Mouse (Mus musculus) megakaryocyte, embryonic 14.5 days (primary cell): ENCODE results near the gene Prr15l. TPM values are rescaled to one million over a fixed set of nuclear protein-coding genes. Genes with fewer than 3 reads are reported as not detected.

ENCODE experiments used
- H3K27me3 ChIP-seq: replicated peaks from 2 replicates; pipeline ENCODE3; 2012; ENCODE audit warnings: inconsistent platforms
- H3K36me3 ChIP-seq: replicated peaks from 2 replicates; pipeline ENCODE3; 2012; ENCODE audit warnings: low read length, inconsistent platforms, mixed read lengths
- H3K4me1 ChIP-seq: 2 replicates; pipeline ENCODE4 v1.6.1; 2012; ENCODE audit warnings: inconsistent platforms
- H3K4me3 ChIP-seq: replicated peaks from 2 replicates; pipeline ENCODE3; 2012; ENCODE audit warnings: moderate library complexity, mild to moderate bottlenecking, inconsistent platforms
- H3K9me3 ChIP-seq: 2 replicates; pipeline ENCODE4 v1.6.1; 2012; ENCODE audit warnings: inconsistent platforms
- FLI1 ChIP-seq: IDR thresholded peaks from 2 replicates; pipeline ENCODE4 v1.6.1; 2012; ENCODE audit warnings: low read length, inconsistent platforms, mixed read lengths
- GATA1 ChIP-seq: IDR thresholded peaks from 3 replicates; pipeline ENCODE4 v1.6.1; 2012; ENCODE audit warnings: mixed read lengths, low read length, inconsistent platforms, borderline replicate concordance
- polyA plus RNA-seq: library from polyadenylated mRNA; stranded (reverse); fragments of >175 nt; gene quantifications from 2 replicates; pipeline ENCODE4 v1.2.3, GENCODE M21; 2012; ENCODE audit warnings: low replicate concordance; ENCODE audit not compliant: insufficient read depth

Gene Prr15l
- polyA plus RNA-seq, 1 experiment = not detected

- no peak for TF ChIP-seq GATA1
- TF ChIP-seq FLI1 = no peak
- Histone ChIP-seq H3K9me3 (no peaks in the 10 kb centered on the region), H3K4me3 (no peak overlapping the region), H3K4me1 (peaks cover 82% of the 10 kb centered on the region), H3K27me3 (no peaks in the 10 kb centered on the region), H3K36me3 (peaks cover 35% of the 10 kb centered on the region)
Measured at GRCm38 (mm10) chr11:96966172-96966571, 38.3 kb downstream of the Prr15l start.

GRCm38 (mm10) chr11:96966914-96967543, 39.1 kb downstream of the Prr15l start:
- Histone ChIP-seq H3K27me3 (no peaks in the 10 kb centered on the region), H3K36me3 (peaks cover 29% of the 10 kb centered on the region), H3K9me3 (no peaks in the 10 kb centered on the region), H3K4me3 (peak overlapping the region; percentile 92), H3K4me1 (peaks cover 84% of the 10 kb centered on the region)
- TF ChIP-seq GATA1 = no peak
- no peak for TF ChIP-seq FLI1

- H3K36me3 ChIP-seq = peaks cover 22% of the 10 kb centered on the region
- no peaks in the 10 kb centered on the region for H3K9me3 ChIP-seq
- H3K4me1 ChIP-seq = peaks cover 90% of the 10 kb centered on the region
- H3K4me3 ChIP-seq = peak overlapping the region; percentile 92
- TF ChIP-seq GATA1 (no peak), FLI1 (no peak)
- H3K27me3 ChIP-seq = no peaks in the 10 kb centered on the region
Measured at GRCm38 (mm10) chr11:96967544-96968269, 39.8 kb downstream of the Prr15l start.

- Histone ChIP-seq H3K4me3 (peak overlapping the region; percentile 68), H3K27me3 (no peaks in the 10 kb centered on the region), H3K36me3 (peaks cover 18% of the 10 kb centered on the region), H3K4me1 (peaks cover 93% of the 10 kb centered on the region), H3K9me3 (no peaks in the 10 kb centered on the region)
- TF ChIP-seq FLI1 (no peak), GATA1 (no peak)
Measured at GRCm38 (mm10) chr11:96968476-96968875, 40.6 kb downstream of the Prr15l start.

- H3K9me3 ChIP-seq = no peaks in the 10 kb centered on the region
- peak overlapping the region; percentile 85 for H3K4me3 ChIP-seq
- no peak for TF ChIP-seq GATA1
- no peak for TF ChIP-seq FLI1
- peaks cover 13% of the 10 kb centered on the region for H3K36me3 ChIP-seq
- peaks cover 93% of the 10 kb centered on the region for H3K4me1 ChIP-seq
- H3K27me3 ChIP-seq = no peaks in the 10 kb centered on the region
Measured at GRCm38 (mm10) chr11:96969280-96969722, 41.4 kb downstream of the Prr15l start.

- H3K4me3 ChIP-seq = peak overlapping the region; percentile 85
- no peak for TF ChIP-seq GATA1
- no peak for TF ChIP-seq FLI1
- H3K36me3 ChIP-seq = peaks cover 10% of the 10 kb centered on the region
- H3K9me3 ChIP-seq = no peaks in the 10 kb centered on the region
- peaks cover 96% of the 10 kb centered on the region for H3K4me1 ChIP-seq
- H3K27me3 ChIP-seq = no peaks in the 10 kb centered on the region
Measured at GRCm38 (mm10) chr11:96969746-96970145, 41.8 kb downstream of the Prr15l start.

- TF ChIP-seq GATA1 (no peak), FLI1 (no peak)
- Histone ChIP-seq H3K27me3 (no peaks in the 10 kb centered on the region), H3K4me3 (no peak overlapping the region), H3K36me3 (peaks cover 10% of the 10 kb centered on the region), H3K4me1 (peaks cover 94% of the 10 kb centered on the region), H3K9me3 (no peaks in the 10 kb centered on the region)
Measured at GRCm38 (mm10) chr11:96970341-96970740, 42.4 kb downstream of the Prr15l start.

- H3K4me3 ChIP-seq = no peak overlapping the region
- TF ChIP-seq GATA1 (no peak), FLI1 (no peak)
- peaks cover 84% of the 10 kb centered on the region for H3K4me1 ChIP-seq
- H3K36me3 ChIP-seq = peaks cover 10% of the 10 kb centered on the region
- H3K9me3 ChIP-seq = no peaks in the 10 kb centered on the region
- H3K27me3 ChIP-seq = no peaks in the 10 kb centered on the region
Measured at GRCm38 (mm10) chr11:96972906-96973305, 45.0 kb downstream of the Prr15l start.

GRCm38 (mm10) chr11:96973426-96973964, 45.6 kb downstream of the Prr15l start:
- Histone ChIP-seq H3K27me3 (no peaks in the 10 kb centered on the region), H3K4me3 (peak overlapping the region; percentile 56), H3K9me3 (no peaks in the 10 kb centered on the region), H3K36me3 (peaks cover 10% of the 10 kb centered on the region), H3K4me1 (peaks cover 84% of the 10 kb centered on the region)
- TF ChIP-seq GATA1 (no peak), FLI1 (no peak)

GRCm38 (mm10) chr11:96974813-96975212, 46.9 kb downstream of the Prr15l start:
- H3K36me3 ChIP-seq = peaks cover 10% of the 10 kb centered on the region
- no peaks in the 10 kb centered on the region for H3K27me3 ChIP-seq
- no peaks in the 10 kb centered on the region for H3K9me3 ChIP-seq
- no peak overlapping the region for H3K4me3 ChIP-seq
- H3K4me1 ChIP-seq = peaks cover 83% of the 10 kb centered on the region
- TF ChIP-seq GATA1 (no peak), FLI1 (no peak)
